Mouse (Mus musculus): ENCODE results near the gene Abca12.

The Abca12 gene

GRCm38 (mm10) chr1:71414810-71415209, at the start of gene Abca12:
TSS of gene Abca12 (minus strand) at chr1:71414910.
- WGBS = 90% methylated on average over 7 of the region's 7 CpGs

GRCm38 (mm10) chr1:71457961-71458360, 43.3 kb upstream of the Abca12 start:
- WGBS = 66% methylated on average over 3 of the region's 3 CpGs

- WGBS = 55% methylated on average over 4 of the region's 4 CpGs
Observed at GRCm38 (mm10) chr1:71447424-71447823, 32.7 kb upstream of the Abca12 start.

GRCm38 (mm10) chr1:71421741-71422333, 7.1 kb upstream of the Abca12 start:
- WGBS = 76% methylated on average over 13 of the region's 13 CpGs

GRCm38 (mm10) chr1:71418467-71418866, 3.8 kb upstream of the Abca12 start:
- WGBS = 61% methylated on average over 5 of the region's 5 CpGs

DNA sequence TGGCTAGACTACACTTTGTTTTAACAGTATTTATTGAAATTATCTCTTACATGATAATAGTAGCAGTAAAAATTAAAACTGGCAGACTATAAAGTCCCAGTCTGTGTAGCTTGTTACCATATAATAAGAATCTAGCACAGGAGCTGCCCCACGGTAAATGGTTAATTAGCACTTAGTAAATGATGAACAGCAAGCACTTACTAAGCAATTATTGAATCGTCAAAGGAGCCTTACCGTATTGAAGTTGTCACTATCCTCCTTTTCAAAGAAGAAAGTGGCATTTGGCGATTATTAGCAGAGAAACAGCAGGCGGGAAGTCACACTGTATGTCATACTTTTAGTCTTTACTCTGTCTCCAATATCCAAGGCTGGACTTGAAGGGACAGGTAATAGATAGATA, 3.2 kb upstream of the Abca12 start:
- 63% methylated on average over 5 of the region's 5 CpGs for WGBS

GRCm38 (mm10) chr1:71414084-71414483, 626 bp downstream of the Abca12 start:
- WGBS = 75% methylated on average over 4 of the region's 6 CpGs

DNA sequence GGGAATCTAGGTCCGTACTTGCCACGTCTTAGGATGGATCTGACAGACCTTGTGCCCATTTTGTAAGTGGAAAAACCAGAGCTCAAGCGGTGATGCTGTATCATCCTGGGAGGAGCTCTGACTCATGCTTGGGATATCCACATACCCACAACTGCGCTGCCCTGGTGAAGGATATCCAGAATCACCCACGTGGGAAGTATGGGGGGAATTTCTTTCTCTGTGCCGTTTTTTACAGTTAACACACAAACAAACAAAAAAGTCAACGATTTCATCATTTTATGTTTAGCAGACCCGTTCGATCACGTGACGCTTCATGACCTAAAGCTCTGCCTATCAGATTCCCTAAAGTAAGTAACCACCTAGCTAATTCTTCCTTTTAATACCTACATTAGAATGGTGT, 1.6 kb downstream of the Abca12 start:
- 90% methylated on average over 11 of the region's 11 CpGs for WGBS

- WGBS = 83% methylated on average over 7 of the region's 7 CpGs
Observed at GRCm38 (mm10) chr1:71407711-71408110, 7.0 kb downstream of the Abca12 start.

GRCm38 (mm10) chr1:71397635-71398034, 17.1 kb downstream of the Abca12 start:
- 66% methylated on average over 3 of the region's 3 CpGs for WGBS

DNA sequence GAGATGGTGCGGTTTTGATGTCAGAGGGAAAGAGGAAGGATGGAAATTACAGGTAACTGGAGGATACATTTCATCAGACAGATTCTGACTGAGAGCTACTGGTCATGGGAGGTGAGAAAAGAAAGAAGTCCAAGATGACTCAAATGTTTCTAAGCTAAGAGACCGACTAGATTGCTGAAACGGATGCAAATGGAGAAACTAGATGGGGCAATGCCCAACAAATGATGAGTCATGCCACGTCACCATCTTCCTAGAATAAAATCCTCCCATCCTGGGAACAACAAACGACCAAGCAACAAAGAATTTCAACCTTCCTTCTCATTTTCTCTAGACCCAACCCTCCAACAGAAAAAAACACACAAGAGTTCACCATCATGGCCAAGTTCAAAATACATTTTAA, 18.6 kb downstream of the Abca12 start:
- WGBS = 59% methylated on average over 5 of the region's 5 CpGs

DNA sequence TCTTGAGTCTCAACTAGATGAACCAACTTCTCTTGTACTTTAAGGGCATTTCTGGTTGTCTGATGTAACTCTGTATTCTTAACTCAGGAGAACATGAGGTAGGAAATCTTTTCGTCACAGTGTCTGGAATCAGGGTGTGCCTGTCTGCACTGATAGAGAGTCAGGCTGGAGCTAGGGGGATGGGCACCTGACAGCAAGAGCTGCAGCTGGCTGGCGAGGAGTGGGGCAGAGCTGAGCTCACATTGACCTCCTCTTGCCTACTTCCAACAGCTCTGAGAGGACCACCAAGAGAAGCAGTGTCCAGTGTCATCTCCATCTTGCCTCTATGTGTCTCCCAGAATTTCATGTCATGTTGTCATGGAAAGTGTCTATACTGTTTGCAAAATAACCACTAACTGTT, 20.5 kb downstream of the Abca12 start:
- WGBS = 81% methylated on average over 2 of the region's 2 CpGs

DNA sequence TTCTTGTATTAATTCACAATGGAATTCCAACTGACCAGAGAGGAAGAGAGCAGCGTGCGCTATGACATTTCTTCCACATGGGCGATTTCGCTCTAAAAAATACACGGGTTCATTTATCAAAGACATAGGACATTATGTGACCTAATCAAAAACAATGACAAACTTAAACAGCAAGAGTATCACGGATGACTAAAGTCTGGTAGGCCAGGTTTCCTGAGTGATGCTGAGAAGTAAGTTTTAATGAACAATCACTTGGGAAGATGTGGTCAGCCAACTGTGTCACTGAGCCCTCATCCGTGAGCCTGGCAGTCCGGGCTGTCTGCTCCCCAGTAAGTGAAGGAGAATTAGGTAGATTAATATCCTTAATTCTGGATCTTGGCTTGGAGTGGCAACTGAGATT, 21.2 kb downstream of the Abca12 start:
- WGBS = 87% methylated on average over 8 of the region's 8 CpGs

DNA sequence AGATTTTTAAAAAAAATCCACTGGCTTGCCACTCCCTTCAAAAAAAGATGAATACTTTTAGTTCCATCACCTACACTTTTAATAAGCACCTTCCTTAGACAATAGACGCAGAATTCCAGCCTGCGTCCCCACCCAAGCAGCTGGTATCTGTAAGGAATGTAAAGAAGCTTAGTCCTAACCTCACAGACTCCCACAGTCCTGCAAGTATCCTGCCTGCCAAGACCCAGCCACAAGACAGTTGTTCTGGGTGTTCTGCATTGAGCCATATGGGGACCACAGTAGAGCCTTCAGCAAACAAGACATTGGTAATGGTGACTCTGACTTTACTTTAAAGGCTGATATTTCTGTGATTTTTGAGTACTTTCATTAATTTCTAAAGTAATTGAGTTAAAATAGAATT, 22.2 kb downstream of the Abca12 start:
- WGBS = 77% methylated on average over 2 of the region's 2 CpGs

- 92% methylated on average over 8 of the region's 8 CpGs for WGBS
Observed at GRCm38 (mm10) chr1:71386593-71386992, 28.1 kb downstream of the Abca12 start.

DNA sequence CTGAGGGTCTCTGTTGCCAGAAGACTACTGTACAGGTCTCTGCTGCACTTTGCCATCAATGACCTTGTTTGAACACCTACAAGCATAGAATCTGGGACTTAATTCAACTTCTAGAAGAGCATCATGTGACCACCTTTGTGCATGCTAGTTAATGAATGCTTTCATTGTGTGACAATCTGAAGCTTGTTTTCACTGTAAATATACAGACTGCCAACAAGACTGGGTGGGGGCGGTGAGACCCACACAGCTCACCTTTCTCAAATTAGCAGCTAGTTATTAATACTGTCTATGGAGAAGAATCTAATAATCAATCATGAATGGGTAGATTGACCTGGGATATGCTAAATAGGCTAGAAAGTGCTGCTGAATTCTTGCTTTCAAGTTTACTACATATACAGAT, 30.6 kb downstream of the Abca12 start:
- 69% methylated on average over 1 of the region's 1 CpGs for WGBS

DNA sequence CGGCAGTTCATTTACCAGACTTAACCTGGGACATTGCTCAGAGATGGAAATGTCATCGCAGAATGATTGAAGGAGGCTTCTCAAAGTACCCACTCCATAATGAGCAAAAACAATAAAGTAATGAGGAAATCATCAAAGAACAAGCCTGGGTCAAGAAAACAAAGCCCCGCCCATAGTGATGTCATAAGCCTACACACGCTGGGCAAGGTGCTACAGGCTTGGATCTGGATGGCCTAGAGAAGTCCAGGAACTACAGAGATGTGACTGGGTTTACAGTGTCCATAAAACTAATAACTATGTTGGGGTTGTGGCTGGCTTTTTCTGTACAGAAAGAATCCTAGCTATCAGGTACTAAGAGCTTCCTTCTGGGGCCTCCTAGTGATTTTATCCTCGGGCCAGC, 41.6 kb downstream of the Abca12 start:
- 93% methylated on average over 5 of the region's 5 CpGs for WGBS

GRCm38 (mm10) chr1:71367770-71368169, 46.9 kb downstream of the Abca12 start:
- WGBS = 63% methylated on average over 1 of the region's 1 CpGs

- 58% methylated on average over 3 of the region's 3 CpGs for WGBS
Observed at GRCm38 (mm10) chr1:71342861-71343554, 71.7 kb downstream of the Abca12 start.

DNA sequence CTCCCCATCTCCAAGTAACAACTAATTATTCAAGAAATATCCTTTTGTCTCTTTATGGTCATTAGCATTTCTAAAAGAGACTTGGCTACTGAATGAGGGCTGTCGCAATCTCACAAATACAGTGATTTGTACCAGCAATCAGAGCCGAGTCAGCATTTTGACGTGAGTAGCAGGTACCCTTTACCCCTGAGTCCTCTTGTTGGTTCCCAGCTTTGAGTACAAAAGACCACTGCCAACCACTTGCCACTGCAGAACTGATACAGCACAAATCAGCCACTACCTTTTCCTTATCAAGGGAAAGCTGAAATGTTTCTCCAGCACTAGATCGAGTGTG, 72.5 kb downstream of the Abca12 start:
- WGBS = 58% methylated on average over 4 of the region's 4 CpGs

GRCm38 (mm10) chr1:71341370-71342260, 73.1 kb downstream of the Abca12 start:
- 59% methylated on average over 7 of the region's 7 CpGs for WGBS

- 85% methylated on average over 4 of the region's 4 CpGs for whole genome bisulfite sequencing
Observed at GRCm38 (mm10) chr1:71338548-71339340, 76.0 kb downstream of the Abca12 start.
